Mouse (Mus musculus) liver, embryonic 16.5 days (tissue): Measurements from ENCODE around the gene Hspb1. TPM values are rescaled to one million over a fixed set of nuclear protein-coding genes. Genes with fewer than 3 reads are reported as not detected.

Experiments
- ATAC-seq: fragments of 200-750 bp; cut with Nextera tagmentation; 2 replicates; pipeline ENCODE4 v1.8.0; 2017; ENCODE audit warnings: low read depth, mild to moderate bottlenecking, moderate number of reproducible peaks, moderate library complexity
- H3K27ac ChIP-seq: fragments of 300-500 bp; sonication (generic); 2 replicates; pipeline ENCODE4 v1.5.1; 2014; ENCODE audit warnings: mild to moderate bottlenecking, low read length
- H3K27me3 ChIP-seq: fragments of 300-500 bp; sonication (generic); 2 replicates; pipeline ENCODE4 v1.6.1; 2014; ENCODE audit warnings: low read depth, low read length, mixed read lengths; ENCODE audit not compliant: control insufficient read depth, insufficient read depth
- H3K36me3 ChIP-seq: fragments of 300-500 bp; sonication (generic); 2 replicates; pipeline ENCODE4 v1.6.1; 2014; ENCODE audit warnings: mild to moderate bottlenecking; ENCODE audit not compliant: control insufficient read depth, insufficient read depth
- H3K4me1 ChIP-seq: fragments of 300-500 bp; sonication (generic); 2 replicates; pipeline ENCODE4 v1.6.1; 2014; ENCODE audit warnings: low read depth, low read length, mixed read lengths; ENCODE audit not compliant: control insufficient read depth
- H3K4me2 ChIP-seq: fragments of 300-500 bp; sonication (generic); 2 replicates; pipeline ENCODE4 v1.6.1; 2014; ENCODE audit warnings: low read depth, low read length, mixed read lengths
- H3K4me3 ChIP-seq: fragments of 300-500 bp; sonication (generic); 2 replicates; pipeline ENCODE4 v1.5.1; 2014; ENCODE audit warnings: low read depth, mild to moderate bottlenecking, low read length
- H3K9ac ChIP-seq: fragments of 300-500 bp; sonication (generic); 2 replicates; pipeline ENCODE4 v1.6.1; 2014; ENCODE audit warnings: low read depth, low read length
- H3K9me3 ChIP-seq: fragments of 300-500 bp; sonication (generic); replicated peaks from 2 replicates; pipeline ENCODE4 v1.6.1; 2016; ENCODE audit warnings: low read length; ENCODE audit not compliant: control insufficient read depth
- WGBS: fragments of 180-500 bp; shearing (Covaris S2); extraction: QIAGEN DNeasy Blood & Tissue Kit; methylation state at CpG from one replicate; pipeline ENCODE4 v1.1.7; 2014; ENCODE audit not compliant: insufficient replicate concordance; 5-methylcytosine and 5-hydroxymethylcytosine counted together
- polyA plus RNA-seq: library from polyadenylated mRNA; unstranded; fragments of >200 nt; fragmentation: Nextera tagmentation; extraction: Ambion mirVana; gene quantifications from 2 replicates; pipeline ENCODE4 v1.2.1, GENCODE M21; 2015

Hspb1 gene
- polyA plus RNA-seq, 1 experiment from 2014 or later, result 19.9 TPM

GRCm38 (mm10) chr5:135931526-135931925 is 43.8 kb downstream of the Hspb1 start:
- Histone ChIP-seq H3K4me3 (no peak overlapping the region), H3K9ac (no peak overlapping the region), H3K36me3 (peaks cover 19% of the 10 kb centered on the region), H3K27me3 (no peaks in the 10 kb centered on the region), H3K4me1 (peaks cover 21% of the 10 kb centered on the region), H3K9me3 (no peaks in the 10 kb centered on the region), H3K4me2 (no peak overlapping the region), H3K27ac (no peak overlapping the region)
- 80% methylated on average over 9 of the region's 9 CpGs for WGBS
- no peak for ATAC-seq

GRCm38 (mm10) chr5:135932359-135932758 is 44.6 kb downstream of the Hspb1 start:
- H3K27me3 ChIP-seq, result no peaks in the 10 kb centered on the region
- peaks cover 21% of the 10 kb centered on the region for H3K4me1 ChIP-seq
- no peak overlapping the region for H3K27ac ChIP-seq
- H3K9me3 ChIP-seq, result no peaks in the 10 kb centered on the region
- peaks cover 19% of the 10 kb centered on the region for H3K36me3 ChIP-seq
- no peak for ATAC-seq
- WGBS, result 70% methylated on average over 2 of the region's 2 CpGs
- peak overlapping the region; percentile 7; the same call in 1 of the 2 replicates for H3K4me2 ChIP-seq
- no peak overlapping the region; the same call in 1 of the 2 replicates for H3K9ac ChIP-seq
- no peak overlapping the region for H3K4me3 ChIP-seq

GRCm38 (mm10) chr5:135933222-135933899 is 45.6 kb downstream of the Hspb1 start:
- H3K4me3 ChIP-seq, result peak overlapping the region; percentile 98
- H3K27me3 ChIP-seq, result no peaks in the 10 kb centered on the region
- no peaks in the 10 kb centered on the region for H3K9me3 ChIP-seq
- WGBS, result 5% methylated on average over 12 of the region's 12 CpGs
- peak overlapping the region; percentile 97 for H3K27ac ChIP-seq
- peaks cover 19% of the 10 kb centered on the region for H3K36me3 ChIP-seq
- peaks cover 21% of the 10 kb centered on the region for H3K4me1 ChIP-seq
- peak overlapping the region; percentile 91 for H3K9ac ChIP-seq
- no peak for ATAC-seq
- H3K4me2 ChIP-seq, result peak overlapping the region; percentile 89

- no peaks in the 10 kb centered on the region for H3K9me3 ChIP-seq
- under 1% methylated on average over 35 of the region's 35 CpGs for WGBS
These were observed 46.3 kb downstream of the Hspb1 start for GRCm38 (mm10) chr5:135933900-135934441.

GRCm38 (mm10) chr5:135934481-135935175 is 46.9 kb downstream of the Hspb1 start, which contains the start of gene Ywhag:
Gene Ywhag, minus strand, starts transcription at chr5:135934616.
- WGBS, result under 1% methylated on average over 48 of the region's 48 CpGs
- Histone ChIP-seq H3K36me3 (peaks cover 12% of the 10 kb centered on the region), H3K27me3 (no peaks in the 10 kb centered on the region), H3K4me1 (peaks cover 21% of the 10 kb centered on the region), H3K27ac (peak within 1 kb of the TSS; percentile 97), H3K4me2 (peak within 1 kb of the TSS; percentile 89), H3K9me3 (no peaks in the 10 kb centered on the region), H3K4me3 (peak within 1 kb of the TSS; percentile 98), H3K9ac (peak within 1 kb of the TSS; percentile 91)
- peak; percentile 91 for ATAC-seq

More at GRCm38 (mm10) chr5:135933900-135934441, 46.3 kb downstream of the Hspb1 start:
- Histone ChIP-seq H3K27me3 (no peaks in the 10 kb centered on the region), H3K9ac (peak overlapping the region; percentile 91), H3K4me2 (peak overlapping the region; percentile 89), H3K27ac (peak overlapping the region; percentile 97), H3K4me1 (peaks cover 21% of the 10 kb centered on the region), H3K4me3 (peak overlapping the region; percentile 98), H3K36me3 (peaks cover 18% of the 10 kb centered on the region)
- peak; percentile 57 for ATAC-seq

GRCm38 (mm10) chr5:135935176-135935523 is 47.4 kb downstream of the Hspb1 start:
- 43% methylated on average over 7 of the region's 7 CpGs for WGBS
- Histone ChIP-seq H3K27me3 (no peaks in the 10 kb centered on the region), H3K36me3 (peaks cover 8% of the 10 kb centered on the region), H3K9me3 (no peaks in the 10 kb centered on the region), H3K9ac (peak overlapping the region; percentile 91), H3K27ac (peak overlapping the region; percentile 97), H3K4me1 (peaks cover 19% of the 10 kb centered on the region), H3K4me2 (peak overlapping the region; percentile 89), H3K4me3 (peak overlapping the region; percentile 98)
- 0 out of 2 replicates have a peak, but pooled peaks have one; percentile 5 for ATAC-seq

- H3K4me2 ChIP-seq, result peak overlapping the region; percentile 89; the same call in 1 of the 2 replicates
- H3K27ac ChIP-seq, result peak overlapping the region; percentile 97; the same call in 1 of the 2 replicates
- WGBS, result 62% methylated on average over 6 of the region's 6 CpGs
These were observed 48.0 kb downstream of the Hspb1 start for GRCm38 (mm10) chr5:135935641-135936190.

More at GRCm38 (mm10) chr5:135935641-135936190, 48.0 kb downstream of the Hspb1 start:
- peaks cover 2% of the 10 kb centered on the region; the same call in 1 of the 2 replicates for H3K36me3 ChIP-seq
- no peak overlapping the region for H3K9ac ChIP-seq
- no peaks in the 10 kb centered on the region for H3K27me3 ChIP-seq
- no peaks in the 10 kb centered on the region for H3K9me3 ChIP-seq
- H3K4me3 ChIP-seq, result no peak overlapping the region; the same call in 1 of the 2 replicates
- peaks cover 19% of the 10 kb centered on the region for H3K4me1 ChIP-seq
- ATAC-seq, result no peak
